Mouse (Mus musculus): ENCODE results near the gene Nol8.

DNA sequence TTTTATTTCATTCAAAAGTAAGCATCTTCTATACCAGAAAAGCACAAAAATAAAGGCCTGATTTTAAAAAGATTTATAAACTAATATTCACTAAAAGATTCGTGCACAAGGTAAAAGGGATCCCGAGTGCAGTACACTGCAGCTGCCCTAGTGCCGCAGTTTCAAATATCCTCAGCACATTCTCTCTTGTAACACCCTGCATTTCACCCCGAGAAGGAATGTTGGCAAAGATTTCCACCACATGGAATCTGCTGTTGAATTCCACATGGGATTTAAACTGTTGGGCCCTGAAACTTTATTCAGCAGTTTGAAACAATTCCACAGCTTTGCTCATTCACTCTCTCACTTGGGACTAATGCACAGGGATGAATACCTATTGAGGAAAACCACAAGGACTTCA is 45.2 kb upstream of the Nol8 start, which contains the start of gene Ogn:
- TF ChIP-seq POLR2A (IDR thresholded peaks at IDR 0.05; ENCODE audit: borderline replicate concordance, extremely low read depth, low read depth, low read length) (no peak), CTCF (IDR thresholded peaks at IDR 0.05; ENCODE audit: insufficient read depth, low read length) (no peak)
